Mouse (Mus musculus): ENCODE results near the gene Soat1.

DNA sequence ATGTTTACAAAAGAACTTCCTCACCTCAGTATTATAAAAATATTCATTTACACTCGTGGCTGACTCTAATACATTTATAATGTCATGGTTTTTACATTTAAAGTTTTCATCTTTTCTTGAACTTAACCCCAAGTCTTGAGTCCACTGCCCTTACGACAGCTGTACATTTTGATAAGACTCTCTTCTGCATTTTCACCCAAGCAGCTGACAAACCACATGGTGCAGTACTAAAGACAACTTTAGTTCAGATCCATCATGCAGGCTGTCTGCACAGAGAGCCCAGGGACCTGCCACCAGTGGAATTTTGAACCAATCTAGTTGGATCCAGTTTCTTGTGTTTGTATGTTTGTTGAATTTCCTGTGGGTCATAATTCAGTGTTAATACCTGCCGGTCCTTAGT lies 87.3 kb downstream of the Soat1 start:
- TF ChIP-seq CTCF (IDR thresholded peaks at IDR 0.05; ENCODE audit: low read depth, low read length): no peak
- TF ChIP-seq TAL1 (conservative IDR thresholded peaks at IDR 0.05; ENCODE audit: low read depth, low read length): peak; percentile 45
- no peak for TF ChIP-seq GATA1 (IDR thresholded peaks at IDR 0.05; ENCODE audit: borderline replicate concordance, low read length)
